Mouse (Mus musculus): ENCODE measurements at regions not wholly inside any gene's neighbourhood (a gene's known extent, or its start where the extent isn't known, plus 50 kb on each side); places are given as distances from the start of the nearest gene placed in this dataset.

DNA sequence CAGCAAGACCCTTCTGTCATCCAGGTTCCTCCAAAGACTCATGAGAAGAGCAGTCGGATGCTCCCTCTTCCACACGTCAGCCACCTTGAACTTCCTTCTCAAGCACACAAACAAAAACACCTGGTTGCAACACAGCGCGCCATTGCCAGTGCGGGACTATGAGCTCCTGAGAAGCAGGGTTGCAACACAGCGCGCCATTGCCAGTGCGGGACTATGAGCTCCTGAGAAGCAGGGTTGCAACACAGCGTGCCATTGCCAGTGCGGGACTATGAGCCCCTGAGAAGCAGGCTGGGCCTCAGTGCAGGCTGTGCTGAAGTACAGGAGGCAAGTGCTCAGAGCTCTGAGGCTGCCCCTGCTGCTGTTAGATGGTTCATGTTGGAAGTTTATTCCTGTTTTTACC is 140.0 kb downstream of the Gm12728 start:
- TF ChIP-seq ZNF384 (IDR thresholded peaks at IDR 0.05; ENCODE audit: low read depth, low read length): no peak
- TF ChIP-seq HCFC1 (IDR thresholded peaks at IDR 0.05; ENCODE audit: borderline replicate concordance, insufficient read depth, low read length): no peak
